Mouse (Mus musculus) CH12F3 (cell line): ENCODE results near the gene Rpain.

ENCODE experiments used
- in situ Hi-C: fragments of 300-500 bp; cut with MboI; formaldehyde crosslinking; loops from 2 replicates; pipeline ENCODE4 v1.14.3; 2020; ENCODE audit warnings: low sequenced_read_pairs

Rpain gene

DNA sequence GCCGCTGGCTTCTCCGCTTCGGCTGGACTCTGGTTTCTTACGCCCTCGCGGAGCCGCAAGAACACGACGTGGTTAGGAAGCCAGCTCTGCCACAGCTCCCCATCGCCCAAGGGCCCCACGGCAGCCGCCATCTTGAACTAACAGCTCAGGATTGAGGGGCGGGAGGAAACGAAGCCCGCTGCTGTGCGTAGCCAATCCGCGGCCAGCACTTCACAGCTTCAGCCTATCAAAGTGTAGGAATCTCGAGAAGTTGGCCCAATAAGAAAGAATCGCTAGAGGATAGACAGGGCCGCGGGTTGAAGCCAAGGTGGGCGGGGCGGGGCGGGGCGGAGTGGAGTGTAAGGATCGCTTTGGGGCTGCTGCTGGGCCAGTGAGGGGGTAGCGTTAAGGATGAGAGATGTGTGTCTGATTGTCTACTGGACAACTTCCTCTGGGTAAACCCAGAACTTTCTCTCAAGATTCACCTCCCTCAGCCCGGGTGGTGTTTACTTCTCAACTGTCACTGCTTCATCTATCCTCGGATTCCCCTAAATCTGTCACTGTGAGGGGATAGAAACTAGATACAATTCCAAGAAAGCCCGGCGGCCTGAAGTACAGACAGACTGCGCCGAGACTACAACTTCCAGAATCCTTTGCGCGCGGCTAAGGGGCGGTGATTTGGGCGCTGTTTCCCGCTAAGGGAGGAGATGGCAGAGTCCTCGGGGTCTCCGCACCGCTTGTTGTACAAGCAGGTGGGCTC, at the start of gene Rpain, which contains the start of gene Nup88:
Gene Rpain, plus strand, starts transcription at position 393 of the 739 bp plus-strand sequence.
Gene Nup88, minus strand, starts transcription at position 153 of the 739 bp plus-strand sequence.
- in situ Hi-C loops: no loop called here

DNA sequence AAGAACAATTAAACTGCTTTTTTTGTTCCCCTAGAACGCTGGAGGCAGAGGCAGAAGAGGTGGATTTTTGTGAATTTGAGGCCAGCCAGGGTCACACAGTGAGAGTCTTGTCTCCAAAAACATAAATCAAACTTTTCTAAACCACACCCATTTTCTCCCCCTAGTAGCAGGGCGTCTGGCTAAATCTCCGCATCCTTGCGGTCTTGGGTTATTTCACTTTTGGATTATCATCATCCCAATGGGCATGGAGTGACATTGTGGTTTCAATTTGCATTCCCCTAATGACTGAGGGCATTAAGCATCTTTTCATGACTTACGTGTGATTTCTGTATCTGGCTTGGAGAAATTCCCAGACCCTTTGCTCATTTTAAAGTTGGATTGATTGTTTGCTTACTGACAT, 38.6 kb upstream of the Rpain start:
- in situ Hi-C loops: no loop called here

DNA sequence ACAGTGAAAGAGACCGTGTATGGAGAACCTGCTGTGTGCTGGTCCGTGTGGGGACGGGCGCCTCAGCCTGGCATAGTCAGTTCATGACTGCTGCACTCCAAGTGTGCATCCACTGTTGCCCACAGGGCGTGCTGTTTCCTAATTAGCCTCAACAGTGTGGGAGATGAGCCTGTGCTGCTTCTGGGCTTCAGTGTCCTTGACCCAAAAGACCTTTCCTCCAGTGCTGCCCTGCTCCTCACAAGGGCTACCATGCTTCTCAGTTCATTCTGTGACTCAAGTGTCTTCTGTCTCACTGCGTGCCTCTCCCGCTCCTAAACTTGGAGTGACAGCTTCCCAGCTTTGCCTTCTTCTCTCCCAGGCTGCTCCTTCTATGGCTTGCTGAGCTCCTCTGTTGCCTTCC, 34.7 kb upstream of the Rpain start:
- in situ Hi-C loops: no loop called here

DNA sequence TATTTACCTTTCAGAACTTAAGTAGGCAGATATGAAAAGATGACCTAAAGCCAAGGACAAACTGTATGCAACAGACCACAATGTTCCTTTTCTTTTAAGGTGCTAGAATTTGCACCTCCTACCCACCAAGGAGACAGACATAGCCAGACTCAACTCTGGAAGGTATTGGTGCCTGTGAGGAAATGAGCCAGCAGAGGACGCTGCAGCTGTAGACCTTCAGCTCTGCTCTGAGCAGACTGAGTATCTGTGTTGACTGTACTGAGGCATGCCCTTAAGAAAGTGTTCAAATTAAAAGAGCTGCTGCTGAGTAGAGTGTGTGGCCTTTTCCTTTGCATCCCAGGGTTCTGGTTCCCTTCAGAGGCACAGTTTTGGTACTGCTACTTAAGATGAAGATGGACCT, 27.4 kb upstream of the Rpain start:
- in situ Hi-C loops: no loop called here

DNA sequence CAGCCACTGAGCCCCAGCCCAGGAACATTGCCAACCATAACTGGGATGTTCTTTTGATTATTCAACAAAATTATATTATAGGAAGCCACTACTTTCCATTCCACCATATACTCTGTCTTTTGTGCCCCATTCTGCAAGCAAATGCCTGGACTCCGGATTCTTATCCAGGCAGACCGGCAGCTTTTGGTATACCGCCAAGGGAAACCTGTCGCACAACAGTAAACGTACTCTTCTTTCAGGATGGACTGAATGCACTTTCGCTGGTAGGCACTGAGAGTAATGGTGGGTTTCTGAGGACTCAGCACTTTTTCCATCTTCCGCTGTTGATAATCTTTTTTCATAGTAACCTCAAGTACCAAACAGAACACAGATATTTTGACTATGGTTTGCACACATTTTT, 26.4 kb upstream of the Rpain start:
- in situ Hi-C loops: no loop called here

DNA sequence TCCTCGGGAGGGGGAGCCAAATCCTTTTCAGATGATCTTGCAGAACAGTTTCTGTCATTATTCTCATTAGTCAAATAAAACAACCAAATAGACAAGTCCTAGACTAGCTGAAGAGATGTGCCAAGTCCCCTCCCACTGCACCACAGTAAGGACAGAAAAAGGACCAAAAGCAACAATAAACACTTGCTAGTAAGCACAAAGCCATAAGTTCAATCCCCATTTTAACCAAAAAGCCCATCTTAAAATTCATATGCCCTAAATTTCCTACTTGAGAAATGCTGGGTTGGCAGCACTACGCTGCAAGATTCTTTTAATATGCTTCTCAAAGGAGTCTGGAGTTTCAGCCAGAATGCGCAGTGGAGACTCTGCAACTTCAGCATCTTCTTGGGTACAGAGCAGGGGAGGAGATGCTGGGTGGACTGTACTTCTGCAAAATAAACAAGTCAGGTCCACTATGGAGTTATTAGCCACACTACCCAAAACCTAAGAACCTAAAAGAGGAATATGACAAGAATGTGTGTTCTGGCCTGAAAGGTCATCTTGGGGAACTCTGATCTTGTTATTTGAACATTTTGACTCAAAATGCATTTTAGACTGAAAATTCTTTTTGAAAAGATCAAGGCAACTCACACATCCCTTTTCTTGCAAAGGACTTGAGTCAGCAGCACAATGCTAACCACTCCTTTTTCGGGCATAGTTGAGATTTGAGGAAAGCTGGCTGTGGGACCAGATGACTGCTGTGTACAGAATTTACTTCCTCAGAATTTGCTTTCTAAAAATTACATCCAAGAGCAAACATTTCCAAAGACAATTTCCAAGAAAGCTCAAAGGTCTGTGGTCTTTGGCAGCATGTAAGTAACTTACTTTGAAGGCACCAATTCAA, 24.8 kb upstream of the Rpain start:
- in situ Hi-C loops: no loop called here

DNA sequence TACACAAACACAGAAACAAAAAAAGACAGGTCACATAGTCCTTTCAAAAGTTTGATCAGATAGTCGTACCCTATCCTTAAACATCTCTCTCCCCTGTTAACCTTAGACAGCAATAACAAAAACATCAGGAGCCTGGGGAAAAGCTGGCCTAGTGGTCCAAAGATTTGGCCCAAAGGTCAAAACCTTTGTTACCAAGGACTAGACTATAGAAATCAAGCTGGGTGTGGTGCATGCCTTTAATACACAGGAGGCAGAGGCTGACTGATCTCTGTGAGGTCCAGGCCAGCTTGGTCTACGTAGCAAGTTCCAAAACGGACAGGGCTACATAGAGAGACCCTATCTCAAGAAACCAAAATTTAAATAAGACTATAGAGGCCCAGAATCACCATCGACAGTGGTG, 15.3 kb upstream of the Rpain start:
- in situ Hi-C loops: no loop called here

DNA sequence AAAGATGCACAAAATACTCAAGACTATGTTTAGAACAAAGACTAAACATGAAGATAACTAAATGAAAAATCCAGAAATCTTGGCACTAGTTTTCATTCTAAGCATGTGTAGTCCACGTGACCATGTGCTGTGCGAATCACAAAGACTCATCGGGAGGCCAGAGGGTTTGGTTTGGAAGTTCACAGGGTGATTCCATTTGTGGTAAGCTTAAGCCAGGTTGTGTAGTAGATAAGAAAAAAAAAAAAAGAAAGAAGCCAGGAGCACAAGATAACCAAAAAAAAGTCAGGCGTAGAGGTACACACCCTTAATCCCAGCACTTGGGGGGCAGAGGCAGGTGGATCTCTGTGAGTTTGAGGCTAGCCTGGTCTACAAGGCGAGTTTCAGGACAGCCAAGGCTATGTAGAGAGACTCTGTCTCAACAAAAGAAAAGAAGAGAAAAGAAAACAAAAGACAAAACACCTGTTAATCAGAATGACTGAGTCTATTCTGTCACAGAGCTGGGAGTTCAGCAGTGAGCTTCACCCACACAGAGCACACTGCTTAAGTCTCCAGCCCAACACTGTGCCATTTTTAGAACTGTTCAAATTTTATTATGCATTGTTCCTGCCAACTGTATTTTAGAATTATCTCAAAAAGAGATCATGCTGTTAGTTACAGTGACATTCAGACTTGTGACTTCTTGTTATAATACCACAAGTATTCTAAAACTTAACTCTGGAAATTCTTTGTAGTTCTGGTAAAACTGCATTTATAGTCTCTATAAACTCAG, 9.0 kb upstream of the Rpain start:
- in situ Hi-C loops: no loop called here

DNA sequence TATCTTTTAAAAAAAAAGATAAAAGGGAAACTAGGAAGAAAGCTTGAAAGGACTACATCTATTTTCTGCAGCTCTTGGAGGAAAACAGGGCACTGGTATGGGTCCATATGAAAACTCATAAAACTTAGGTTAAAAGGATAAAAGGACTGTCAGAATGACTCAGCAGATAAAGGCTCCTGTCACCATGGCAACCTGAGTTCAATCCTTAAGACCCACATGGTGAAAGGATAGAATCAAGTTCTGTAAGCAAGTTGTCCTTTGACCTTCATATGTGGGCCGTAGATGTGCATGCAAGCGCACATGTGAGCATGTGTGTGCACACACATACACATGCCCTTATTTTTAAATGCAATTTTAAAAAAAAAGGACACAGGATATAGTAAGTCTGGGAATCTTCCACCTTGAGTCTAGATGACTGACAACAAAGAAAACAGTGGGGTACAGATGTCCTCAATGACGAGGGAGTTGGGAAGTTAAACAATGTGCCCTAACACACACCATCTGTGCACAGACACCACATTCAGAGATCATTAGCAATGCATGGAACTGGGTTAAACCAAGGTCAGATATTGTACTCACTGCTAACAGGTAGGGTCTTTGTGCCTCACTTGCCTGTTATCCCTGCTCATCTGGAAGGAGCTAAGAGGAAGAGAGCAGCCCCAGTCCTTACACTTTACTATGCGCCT, 5.6 kb upstream of the Rpain start:
- in situ Hi-C loops: no loop called here

DNA sequence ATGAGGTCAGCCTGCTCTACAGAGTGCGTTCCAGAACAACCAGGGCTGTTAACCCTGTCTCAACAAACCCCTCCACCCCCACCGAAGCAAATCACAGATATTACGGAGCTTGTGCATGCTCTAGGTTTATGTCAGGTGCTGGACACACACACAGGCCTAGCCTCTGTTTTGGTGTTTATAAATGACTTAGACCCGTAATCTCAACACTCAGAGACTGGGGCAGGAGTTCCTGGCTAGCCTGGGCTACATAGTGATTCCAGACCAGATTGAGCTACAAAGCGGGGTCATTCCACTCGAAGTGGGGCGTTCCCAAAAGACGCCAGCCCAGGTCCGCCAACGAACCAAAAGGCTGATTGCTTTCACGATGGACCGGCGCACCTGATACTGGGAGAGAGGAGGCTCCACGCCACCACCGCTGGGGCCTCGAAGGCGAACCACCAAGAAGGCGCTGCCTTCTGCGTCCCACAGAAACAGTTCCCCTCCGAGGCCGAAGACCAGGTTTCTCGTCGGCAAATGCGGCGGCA, 680 bp upstream of the Rpain start:
- in situ Hi-C loops: no loop called here

DNA sequence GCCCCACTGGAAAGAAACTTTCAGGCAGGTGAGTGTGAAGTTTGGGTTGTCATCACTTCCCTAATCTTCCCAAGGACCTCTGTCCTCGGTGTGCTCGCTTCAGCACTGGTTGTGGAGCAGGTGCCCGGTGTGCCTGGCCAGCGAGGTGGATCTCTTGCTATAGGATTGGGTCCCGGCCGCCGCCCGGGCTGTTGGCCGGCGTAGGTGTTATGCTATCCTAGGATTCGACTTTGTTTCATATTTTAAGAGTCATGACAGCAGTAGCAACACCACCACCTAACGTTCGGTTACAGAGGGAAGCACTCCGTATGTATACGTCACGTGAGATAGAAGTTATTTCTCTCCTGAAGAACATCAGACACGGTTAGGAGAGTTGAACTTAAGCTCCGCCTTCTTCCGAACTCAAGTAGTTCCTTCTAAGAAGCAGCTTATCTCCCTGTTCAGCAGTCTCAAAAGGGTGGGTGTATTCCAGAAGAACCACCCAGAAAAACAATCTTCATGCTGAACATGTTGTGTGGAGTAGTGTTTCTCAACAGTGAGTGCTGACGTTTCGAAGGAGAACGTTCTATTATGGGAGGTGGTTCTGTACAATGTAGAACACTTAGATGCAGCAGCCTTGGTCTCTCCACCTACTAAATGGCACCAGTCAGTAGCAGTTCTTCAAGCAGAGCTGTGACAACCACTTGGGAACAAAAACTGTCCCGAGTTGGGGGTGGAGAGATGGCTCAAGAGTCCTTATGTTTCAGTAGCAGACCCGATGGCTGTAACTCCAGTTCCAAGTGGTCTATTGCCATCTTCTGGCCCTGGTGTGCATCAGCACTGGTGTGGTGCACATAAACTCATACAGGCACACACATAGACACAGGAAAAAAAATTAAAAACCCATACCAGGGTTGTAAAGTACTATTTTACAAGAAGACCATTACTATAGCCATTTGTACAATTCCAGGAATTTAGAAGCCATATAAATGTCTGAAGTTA, 837 bp downstream of the Rpain start:
- in situ Hi-C loops: no loop called here

DNA sequence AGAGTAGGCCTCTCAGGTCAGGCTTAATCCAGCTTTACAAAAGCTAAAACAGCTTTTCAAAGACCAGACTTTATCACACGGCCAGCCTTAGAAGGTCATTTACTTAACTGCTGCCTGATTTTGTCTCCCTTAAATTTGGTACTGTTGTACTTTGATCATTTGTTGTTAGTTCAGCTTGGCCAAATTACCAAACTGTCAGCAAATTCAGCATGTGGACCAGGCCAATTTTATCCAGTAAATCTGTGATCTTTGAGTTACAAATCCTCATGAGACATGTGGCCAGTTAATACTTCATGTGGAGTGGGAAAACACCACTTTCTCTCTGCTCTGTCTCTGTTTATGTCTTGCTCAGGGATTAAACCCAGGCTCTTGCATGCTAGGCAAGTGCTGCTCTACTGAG, 2.6 kb downstream of the Rpain start:
- in situ Hi-C loops: no loop called here

DNA sequence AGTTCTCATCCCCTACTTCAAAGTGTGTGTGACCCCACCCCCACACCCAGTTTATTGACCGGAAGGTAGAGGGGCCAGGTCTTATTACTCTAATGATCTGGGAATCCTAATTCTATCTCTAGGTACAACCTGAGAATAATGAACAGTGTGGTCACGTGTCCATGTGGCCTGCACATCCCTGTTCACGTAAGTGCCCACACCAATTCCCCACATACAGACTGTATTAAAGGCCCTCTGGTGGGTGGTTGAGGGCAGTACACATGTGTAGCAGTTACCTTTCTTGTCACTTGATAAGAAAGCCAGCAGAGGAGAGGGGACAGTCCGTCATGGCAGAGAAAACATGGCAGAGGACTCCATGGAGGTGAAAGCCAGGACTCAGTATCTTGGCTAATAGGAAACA, 3.9 kb downstream of the Rpain start:
- in situ Hi-C loops: no loop called here

DNA sequence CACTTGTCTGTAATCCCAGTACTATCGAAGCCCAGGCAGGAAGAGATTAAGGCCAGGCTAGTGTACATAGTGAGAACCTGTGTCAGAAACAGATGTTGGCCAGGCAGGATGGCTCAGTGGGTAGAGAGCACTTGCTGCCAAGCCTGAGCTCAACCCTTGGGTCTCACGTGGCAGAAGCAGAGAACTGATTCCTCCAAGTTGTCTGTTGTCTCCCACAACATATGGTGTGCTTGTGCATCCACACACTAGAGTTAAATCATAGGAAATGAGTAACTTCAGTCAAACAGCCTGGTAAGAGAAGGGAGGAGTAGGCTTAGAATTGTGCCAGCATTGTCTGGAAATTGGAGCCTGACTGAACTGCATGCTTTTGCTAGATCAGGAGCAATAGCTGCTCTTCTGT, 5.2 kb downstream of the Rpain start:
- in situ Hi-C loops: no loop called here

DNA sequence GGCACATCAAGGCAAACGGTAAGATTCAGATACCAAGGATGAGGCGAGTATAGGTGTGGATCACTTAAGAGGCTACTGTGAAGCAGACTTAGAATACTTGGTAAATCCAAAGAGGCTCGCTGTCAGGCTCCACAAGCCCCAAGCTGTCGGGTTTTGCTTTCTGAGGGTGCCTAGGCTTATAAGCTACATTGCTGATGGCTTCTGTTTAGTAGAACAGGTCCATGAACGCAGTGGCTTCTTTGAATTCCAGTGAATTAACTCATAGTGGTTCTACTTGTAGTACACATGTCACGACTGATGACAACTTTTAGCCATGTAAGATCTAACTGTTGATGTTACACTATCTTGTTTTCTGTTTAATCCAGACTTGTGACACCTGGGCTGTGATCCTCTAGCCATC, 7.3 kb downstream of the Rpain start:
- in situ Hi-C loops: no loop called here

DNA sequence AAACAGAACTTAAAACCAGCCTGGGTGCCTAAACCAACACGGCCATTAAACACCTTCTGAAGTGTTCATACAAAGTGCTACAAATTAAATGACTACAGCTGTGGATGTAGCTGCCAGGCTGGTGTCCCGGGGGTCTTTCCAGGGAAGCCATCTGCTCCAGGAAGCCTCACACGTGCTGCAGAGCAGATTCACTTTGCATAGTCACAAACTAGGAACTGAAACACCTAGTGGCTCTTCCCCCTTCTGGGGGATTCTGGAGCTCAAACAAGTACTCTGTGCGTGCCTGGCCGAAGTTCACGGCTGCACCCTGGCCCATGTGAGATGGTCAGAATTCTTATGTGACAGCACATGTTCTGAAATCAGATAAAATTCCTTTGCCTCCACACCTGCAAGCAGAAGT, 10.2 kb downstream of the Rpain start:
- in situ Hi-C loops: no loop called here

DNA sequence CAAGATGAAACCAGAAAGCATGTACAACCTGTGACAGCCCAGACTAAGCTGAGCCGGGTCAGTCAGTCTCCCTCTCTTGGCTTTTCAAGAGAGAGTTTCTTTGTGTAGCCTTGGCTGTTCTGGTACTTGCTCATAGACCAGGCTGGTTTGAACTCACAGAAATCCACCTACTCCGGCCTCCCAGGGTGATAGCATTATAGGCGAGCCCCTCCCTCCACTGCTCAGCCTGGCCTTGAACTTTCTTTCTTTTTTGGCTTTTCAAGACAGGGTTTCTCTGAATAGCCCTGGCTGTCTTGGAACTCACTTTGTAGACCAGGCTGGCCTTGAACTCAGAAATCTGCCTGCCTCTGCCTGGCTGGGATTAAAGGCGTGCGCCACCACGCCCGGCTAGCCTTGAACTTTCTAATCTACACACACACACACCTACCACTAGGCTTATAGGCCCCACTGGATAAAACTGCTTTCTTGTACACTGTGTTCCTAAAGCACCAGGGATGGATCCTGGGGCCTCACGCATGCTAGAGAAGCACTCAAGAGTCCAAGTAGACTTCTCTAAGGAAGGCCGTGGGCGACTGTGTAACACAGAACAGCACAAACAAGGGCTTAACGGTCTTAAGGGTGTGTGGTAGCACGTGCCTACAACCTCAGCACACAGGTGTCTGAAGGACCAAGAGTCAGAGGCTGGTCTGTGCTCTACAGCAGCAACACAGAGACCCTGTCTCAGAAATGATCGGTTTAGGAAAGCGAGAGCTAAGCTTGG, 10.9 kb downstream of the Rpain start:
- in situ Hi-C loops: no loop called here

DNA sequence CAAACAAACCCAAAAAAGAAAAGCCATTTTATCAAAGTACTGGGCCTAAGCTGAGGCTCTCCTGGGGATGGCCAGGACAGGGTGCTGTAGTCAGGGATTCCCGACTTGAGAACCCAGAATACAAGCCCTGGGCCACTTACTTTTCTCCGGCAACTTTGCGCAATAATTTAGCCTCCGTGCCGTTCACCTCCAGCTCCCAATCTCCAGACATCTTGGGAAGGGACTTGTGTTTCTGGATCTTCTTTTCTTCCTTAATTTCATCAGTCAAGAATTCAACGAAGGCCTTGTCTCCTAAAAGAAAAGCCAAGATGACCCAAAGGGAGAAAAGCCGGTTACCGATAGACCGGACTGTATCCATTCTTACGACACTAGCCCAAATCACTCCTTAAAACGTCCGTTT, 12.0 kb downstream of the Rpain start:
- in situ Hi-C loops: no loop called here
